Mouse (Mus musculus) gastrocnemius, postnatal 25 days (tissue): ENCODE measurements at regions not wholly inside any gene's neighbourhood (a gene's known extent, or its start where the extent isn't known, plus 50 kb on each side); places are given as distances from the start of the nearest gene placed in this dataset.

Experiments
- DNase-seq: peaks from one replicate; pipeline ENCODE4 v3.0.0; 2022

GRCm38 (mm10) chr6:141141016-141141415 is 108.1 kb upstream of the Pde3a start:
- DNase-seq: no peak

- no peak for DNase-seq
These were observed 100.5 kb upstream of the Pde3a start for GRCm38 (mm10) chr6:141148417-141149169.

- DNase-seq: no peak
These were observed 99.7 kb upstream of the Pde3a start for GRCm38 (mm10) chr6:141149170-141149917.

- no peak for DNase-seq
These were observed 89.7 kb upstream of the Pde3a start for GRCm38 (mm10) chr6:141159326-141159725.

- no peak for DNase-seq
These were observed 87.3 kb upstream of the Pde3a start for GRCm38 (mm10) chr6:141161626-141162233.

- no peak for DNase-seq
These were observed 81.8 kb upstream of the Pde3a start for GRCm38 (mm10) chr6:141167270-141167669.

- DNase-seq: no peak
These were observed 80.7 kb upstream of the Pde3a start for GRCm38 (mm10) chr6:141168356-141168755.

GRCm38 (mm10) chr6:141183782-141184181 is 65.3 kb upstream of the Pde3a start:
- no peak for DNase-seq

GRCm38 (mm10) chr6:141188036-141188435 is 61.0 kb upstream of the Pde3a start:
- no peak for DNase-seq

- no peak for DNase-seq
These were observed 60.0 kb upstream of the Pde3a start for GRCm38 (mm10) chr6:141189093-141189492.

- no peak for DNase-seq
These were observed 59.4 kb upstream of the Pde3a start for GRCm38 (mm10) chr6:141189701-141190100.

GRCm38 (mm10) chr6:141190383-141190782 is 58.7 kb upstream of the Pde3a start:
- peak; percentile 22 for DNase-seq

- no peak for DNase-seq
These were observed 51.6 kb upstream of the Pde3a start for GRCm38 (mm10) chr6:141197501-141197900.
